Mouse (Mus musculus) intestine, postnatal 0 days (tissue): ENCODE results near the gene Col6a6. TPM values are rescaled to one million over a fixed set of nuclear protein-coding genes. Genes with fewer than 3 reads are reported as not detected.

ENCODE experiments used
- ATAC-seq: fragments of 200-750 bp; cut with Nextera tagmentation; 2 replicates; pipeline ENCODE4 v1.8.0; 2017; ENCODE audit warnings: mild to moderate bottlenecking, moderate TSS enrichment, moderate library complexity
- H3K27ac ChIP-seq: fragments of 300-500 bp; sonication (generic); 2 replicates; pipeline ENCODE4 v1.5.1; 2014; ENCODE audit warnings: mild to moderate bottlenecking, low read depth, low read length, moderate library complexity
- H3K27me3 ChIP-seq: fragments of 300-500 bp; sonication (generic); replicated peaks from 2 replicates; pipeline ENCODE4 v1.6.1; 2014; ENCODE audit warnings: low read length, mixed read lengths; ENCODE audit not compliant: control insufficient read depth, insufficient read depth
- H3K36me3 ChIP-seq: fragments of 300-500 bp; sonication (generic); 2 replicates; pipeline ENCODE4 v1.6.1; 2014; ENCODE audit warnings: mild to moderate bottlenecking, moderate library complexity; ENCODE audit not compliant: control insufficient read depth, insufficient read depth
- H3K4me1 ChIP-seq: fragments of 300-500 bp; sonication (generic); replicated peaks from 2 replicates; pipeline ENCODE4 v1.6.1; 2014; ENCODE audit warnings: antibody characterized with exemption, low read length, mixed read lengths; ENCODE audit not compliant: control insufficient read depth, insufficient read depth
- H3K4me2 ChIP-seq: fragments of 300-500 bp; sonication (generic); replicated peaks from 2 replicates; pipeline ENCODE4 v1.6.1; 2014; ENCODE audit warnings: low read depth, mild to moderate bottlenecking, moderate library complexity
- H3K4me3 ChIP-seq: fragments of 300-500 bp; sonication (generic); 2 replicates; pipeline ENCODE4 v1.5.1; 2014; ENCODE audit warnings: low read depth, low read length
- H3K9ac ChIP-seq: fragments of 300-500 bp; sonication (generic); 2 replicates; pipeline ENCODE4 v1.6.1; 2014; ENCODE audit warnings: mild to moderate bottlenecking, low read depth, low read length
- H3K9me3 ChIP-seq: fragments of 300-500 bp; sonication (generic); 2 replicates; pipeline ENCODE4 v1.6.1; 2016; ENCODE audit warnings: mixed run types; ENCODE audit not compliant: control insufficient read depth
- CTCF ChIP-seq: sonication (generic); IDR thresholded peaks from 2 replicates; pipeline ENCODE4 v1.5.1; 2016; ENCODE audit warnings: low read depth, mild to moderate bottlenecking, control low read depth, antibody characterized with exemption, moderate library complexity
- WGBS: fragments of 180-500 bp; shearing (Covaris S2); extraction: QIAGEN DNeasy Blood & Tissue Kit; methylation state at CpG from one replicate; pipeline ENCODE4 v1.1.7; 2014; 5-methylcytosine and 5-hydroxymethylcytosine counted together
- polyA plus RNA-seq: library from polyadenylated mRNA; unstranded; fragments of >200 nt; fragmentation: Nextera tagmentation; extraction: Ambion mirVana; gene quantifications from 2 replicates; pipeline ENCODE4 v1.2.1, GENCODE M21; 2015

Gene Col6a6
- polyA plus RNA-seq, 1 experiment from 2014 or later, result 0.14 TPM

DNA sequence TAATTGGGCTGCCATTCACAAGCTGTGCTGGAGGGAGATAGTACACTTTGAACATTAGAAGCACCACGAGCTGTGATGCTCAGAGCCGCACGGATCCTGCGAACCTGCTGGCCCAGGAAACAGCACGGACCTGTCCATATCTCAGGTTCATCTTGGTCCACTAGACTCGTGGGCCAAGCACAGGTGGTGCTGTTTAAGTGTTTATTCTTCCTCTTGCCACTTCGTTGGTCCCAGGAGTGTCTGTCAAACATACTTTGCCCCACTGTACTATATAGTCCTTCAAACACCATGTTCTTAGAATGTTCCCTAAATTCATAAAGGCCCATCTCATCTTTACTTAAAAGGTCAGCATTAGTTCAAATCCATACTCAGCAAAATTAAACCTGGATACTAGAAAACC, 65.7 kb downstream of the Col6a6 start:
- Histone ChIP-seq H3K4me2 (no peak overlapping the region), H3K4me3 (no peak overlapping the region), H3K9me3 (no peaks in the 10 kb centered on the region), H3K36me3 (no peaks in the 10 kb centered on the region), H3K4me1 (no peaks in the 10 kb centered on the region), H3K27me3 (no peaks in the 10 kb centered on the region), H3K27ac (no peak overlapping the region), H3K9ac (no peak overlapping the region)
- no peak for ATAC-seq
- 85% methylated on average over 7 of the region's 7 CpGs for WGBS
- no peak for TF ChIP-seq CTCF

DNA sequence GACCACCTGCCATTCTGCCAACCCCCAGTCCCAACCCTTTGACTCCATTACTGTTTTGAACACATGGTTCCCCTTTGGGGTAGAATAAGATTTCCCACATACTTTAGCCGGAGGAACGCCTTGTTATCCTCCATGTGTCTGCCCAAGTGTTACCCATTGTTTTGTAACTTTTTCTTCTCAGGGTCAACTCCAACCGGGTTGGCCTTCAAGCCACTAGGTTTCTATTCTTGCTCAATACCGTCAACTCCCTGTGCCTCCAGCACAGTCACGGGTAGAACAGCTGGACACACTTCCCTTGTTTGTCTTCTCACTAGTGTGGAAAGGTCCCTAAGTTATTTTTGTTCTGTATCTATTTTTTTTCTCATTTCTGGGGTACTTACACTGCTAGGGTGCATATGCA, 69.1 kb downstream of the Col6a6 start:
- no peaks in the 10 kb centered on the region for H3K4me1 ChIP-seq
- 78% methylated on average over 5 of the region's 5 CpGs for WGBS
- H3K9ac ChIP-seq, result no peak overlapping the region
- no peaks in the 10 kb centered on the region for H3K27me3 ChIP-seq
- no peak overlapping the region for H3K4me3 ChIP-seq
- H3K36me3 ChIP-seq, result no peaks in the 10 kb centered on the region
- no peaks in the 10 kb centered on the region for H3K9me3 ChIP-seq
- no peak for ATAC-seq
- H3K27ac ChIP-seq, result no peak overlapping the region
- H3K4me2 ChIP-seq, result no peak overlapping the region
- TF ChIP-seq CTCF, result no peak

DNA sequence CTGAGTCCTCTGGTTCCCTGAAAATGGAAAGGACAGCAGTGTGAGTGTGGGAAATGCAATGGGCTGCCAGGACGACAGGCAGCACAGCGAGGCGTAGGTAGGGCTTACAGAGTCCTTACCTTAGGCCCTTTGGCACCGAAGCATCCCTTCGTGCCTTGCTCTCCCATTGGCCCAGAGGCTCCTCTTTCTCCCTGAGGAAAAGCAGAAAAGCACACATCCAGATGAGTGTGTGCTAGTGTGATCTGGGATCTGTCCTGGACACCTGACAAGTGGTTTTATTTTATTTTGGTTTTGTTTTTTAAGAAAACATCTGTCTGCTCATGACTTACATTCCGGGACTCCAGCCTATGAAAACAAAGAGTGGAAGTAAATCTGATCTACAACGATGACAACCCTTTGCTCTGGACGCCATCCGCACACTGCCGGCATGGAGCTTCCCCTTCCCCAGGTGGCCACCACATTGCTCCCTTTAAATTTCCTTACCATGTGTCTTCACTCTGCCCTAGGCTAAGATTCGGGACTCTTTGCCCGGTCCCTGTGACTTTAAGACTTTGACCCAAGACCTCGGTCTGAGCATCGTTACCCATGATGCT, 69.7 kb downstream of the Col6a6 start:
- no peak overlapping the region for H3K27ac ChIP-seq
- no peaks in the 10 kb centered on the region for H3K4me1 ChIP-seq
- TF ChIP-seq CTCF, result no peak
- WGBS, result 82% methylated on average over 14 of the region's 14 CpGs
- no peak overlapping the region for H3K9ac ChIP-seq
- no peaks in the 10 kb centered on the region for H3K9me3 ChIP-seq
- no peak overlapping the region for H3K4me2 ChIP-seq
- no peaks in the 10 kb centered on the region for H3K27me3 ChIP-seq
- no peak for ATAC-seq
- H3K36me3 ChIP-seq, result no peaks in the 10 kb centered on the region
- no peak overlapping the region for H3K4me3 ChIP-seq

DNA sequence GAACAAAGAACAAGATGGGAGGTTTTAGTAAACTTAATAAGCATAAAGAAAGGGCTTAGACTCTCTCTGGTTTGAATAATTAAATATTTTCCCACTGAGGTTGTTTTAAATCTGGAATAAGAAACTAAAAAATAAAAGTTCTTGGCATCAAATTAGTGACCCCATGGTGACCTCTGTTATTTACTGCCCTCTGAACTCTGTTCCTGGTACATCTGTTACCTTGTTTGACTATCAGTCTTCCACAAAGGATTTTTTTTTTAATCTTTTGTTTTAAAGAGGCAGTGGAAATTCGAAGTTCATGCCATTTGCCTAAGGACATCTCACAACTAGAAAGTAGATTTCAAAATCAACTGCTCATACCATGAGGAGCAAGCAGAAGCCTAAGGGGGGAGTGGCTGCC, 73.7 kb downstream of the Col6a6 start:
- H3K27ac ChIP-seq, result no peak overlapping the region
- no peak overlapping the region for H3K4me2 ChIP-seq
- no peaks in the 10 kb centered on the region for H3K36me3 ChIP-seq
- H3K4me3 ChIP-seq, result no peak overlapping the region
- H3K4me1 ChIP-seq, result no peaks in the 10 kb centered on the region
- H3K27me3 ChIP-seq, result no peaks in the 10 kb centered on the region
- WGBS, result 38% methylated on average over 1 of the region's 1 CpGs
- H3K9ac ChIP-seq, result no peak overlapping the region
- no peak for TF ChIP-seq CTCF
- ATAC-seq, result no peak
- no peaks in the 10 kb centered on the region for H3K9me3 ChIP-seq

DNA sequence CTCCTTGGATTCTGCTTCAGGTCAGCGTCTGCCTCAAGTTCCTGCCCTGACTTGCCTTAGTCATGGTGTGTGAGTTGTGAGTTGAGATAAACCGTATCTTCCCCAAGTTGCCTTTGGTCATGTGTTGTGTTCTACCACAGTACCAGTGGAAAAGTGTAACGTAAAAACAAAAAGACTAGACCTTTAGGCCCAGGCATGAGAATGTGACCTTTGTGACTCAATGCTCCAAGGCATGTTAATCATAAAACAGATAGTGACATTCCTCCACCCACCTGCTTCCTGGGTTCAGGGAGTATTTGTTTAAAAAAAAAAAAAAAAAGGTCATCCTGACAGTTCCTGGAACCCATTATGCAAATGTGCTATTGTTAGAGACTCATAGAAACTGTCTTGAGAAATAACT, 82.1 kb downstream of the Col6a6 start:
- TF ChIP-seq CTCF, result no peak
- Histone ChIP-seq H3K9ac (no peak overlapping the region), H3K36me3 (no peaks in the 10 kb centered on the region), H3K27me3 (no peaks in the 10 kb centered on the region), H3K27ac (no peak overlapping the region), H3K4me3 (no peak overlapping the region), H3K9me3 (no peaks in the 10 kb centered on the region), H3K4me1 (no peaks in the 10 kb centered on the region), H3K4me2 (no peak overlapping the region)
- WGBS, result 73% methylated on average over 3 of the region's 3 CpGs
- no peak for ATAC-seq

DNA sequence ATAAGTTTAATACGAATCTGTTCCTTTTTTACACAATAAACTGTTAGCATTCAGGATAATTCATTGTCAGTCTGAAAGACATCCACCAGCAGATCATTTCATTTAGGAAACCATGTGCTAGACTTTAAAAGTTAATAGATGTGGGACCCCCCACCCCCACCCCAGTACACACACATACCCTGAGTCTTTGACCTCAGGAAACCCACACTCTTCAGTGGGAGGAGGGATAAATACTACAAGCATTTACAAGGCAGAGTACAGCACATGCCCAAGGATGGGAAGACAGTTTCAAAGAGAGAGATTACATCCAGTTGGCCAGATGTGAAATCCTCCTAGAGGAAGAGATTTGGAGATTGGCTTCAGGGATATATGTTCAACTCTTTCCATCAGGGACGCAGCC, 87.5 kb downstream of the Col6a6 start:
- no peak overlapping the region for H3K4me3 ChIP-seq
- ATAC-seq, result no peak
- H3K4me1 ChIP-seq, result no peaks in the 10 kb centered on the region
- no peak overlapping the region for H3K4me2 ChIP-seq
- no peaks in the 10 kb centered on the region for H3K27me3 ChIP-seq
- no peak overlapping the region for H3K27ac ChIP-seq
- no peaks in the 10 kb centered on the region for H3K9me3 ChIP-seq
- H3K9ac ChIP-seq, result no peak overlapping the region
- TF ChIP-seq CTCF, result no peak
- H3K36me3 ChIP-seq, result no peaks in the 10 kb centered on the region
- WGBS, result 83% methylated on average over 2 of the region's 2 CpGs

DNA sequence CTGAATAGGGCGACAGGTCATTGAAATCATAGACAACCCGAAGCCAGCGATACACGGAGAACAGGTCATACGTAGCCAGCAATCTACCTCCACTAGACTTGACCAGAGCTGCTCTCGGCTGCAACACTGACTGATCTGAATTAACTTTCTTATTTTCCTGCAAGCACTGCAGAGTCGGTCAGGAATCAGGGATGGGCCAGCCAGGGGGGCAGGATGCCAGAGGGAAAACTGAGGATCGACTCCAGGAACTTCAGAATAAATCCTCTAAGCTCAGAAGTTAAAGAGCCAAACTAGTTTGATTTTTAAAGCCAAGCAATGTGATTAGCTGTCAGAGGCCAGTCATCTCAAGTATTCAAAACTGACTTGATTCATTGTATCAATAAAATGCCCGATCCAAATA, 88.5 kb downstream of the Col6a6 start:
- Histone ChIP-seq H3K36me3 (no peaks in the 10 kb centered on the region), H3K4me2 (no peak overlapping the region), H3K9me3 (no peaks in the 10 kb centered on the region), H3K9ac (no peak overlapping the region), H3K27me3 (no peaks in the 10 kb centered on the region), H3K4me3 (no peak overlapping the region), H3K27ac (no peak overlapping the region), H3K4me1 (no peaks in the 10 kb centered on the region)
- ATAC-seq, result no peak
- no peak for TF ChIP-seq CTCF
- 88% methylated on average over 9 of the region's 9 CpGs for WGBS
